Mouse (Mus musculus): ENCODE measurements around the gene Trmt61a.
"Not testable (repeated sequence)": the region's sequence is repeated elsewhere in the genome, so short reads cannot be mapped to it uniquely, and the experiment has no call there.

Trmt61a gene

GRCm38 (mm10) chr12:111697708-111698107, 19.8 kb downstream of the Trmt61a start:
- no peak for DNase-seq (ENCODE audit: low read depth, low spot score)

DNA sequence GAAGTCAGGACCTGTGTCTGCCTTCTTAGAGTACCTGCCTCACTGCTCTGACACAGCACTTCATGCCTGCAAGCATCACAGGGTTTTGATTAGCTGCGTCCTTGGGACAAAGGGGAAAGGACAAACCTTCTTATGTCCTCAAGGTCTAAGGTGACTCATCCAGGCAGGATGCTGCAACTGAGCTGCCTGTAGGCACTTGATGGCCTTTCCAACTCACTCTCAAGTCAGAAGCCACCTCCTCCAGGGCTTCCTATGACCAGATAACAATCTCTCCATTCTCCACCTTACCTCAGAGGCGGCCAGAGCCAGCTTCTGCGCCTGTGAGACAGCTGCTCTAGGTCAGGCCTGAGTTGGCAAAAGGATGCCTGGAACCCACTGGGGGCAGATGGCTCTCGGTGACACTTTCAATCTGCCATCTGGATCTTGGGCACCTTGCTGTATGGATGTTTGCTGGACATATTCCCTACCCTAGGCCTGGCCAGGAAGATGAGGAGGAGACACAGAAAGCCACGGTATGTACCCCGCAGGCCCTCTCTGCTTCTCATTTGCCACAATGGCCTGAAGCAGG, 20.5 kb downstream of the Trmt61a start:
- DNase-seq (ENCODE audit: low read depth, low spot score) = no peak

- no peak for DNase-seq (ENCODE audit: low read depth, low spot score)
These were observed 21.6 kb downstream of the Trmt61a start for GRCm38 (mm10) chr12:111699542-111699941.

DNA sequence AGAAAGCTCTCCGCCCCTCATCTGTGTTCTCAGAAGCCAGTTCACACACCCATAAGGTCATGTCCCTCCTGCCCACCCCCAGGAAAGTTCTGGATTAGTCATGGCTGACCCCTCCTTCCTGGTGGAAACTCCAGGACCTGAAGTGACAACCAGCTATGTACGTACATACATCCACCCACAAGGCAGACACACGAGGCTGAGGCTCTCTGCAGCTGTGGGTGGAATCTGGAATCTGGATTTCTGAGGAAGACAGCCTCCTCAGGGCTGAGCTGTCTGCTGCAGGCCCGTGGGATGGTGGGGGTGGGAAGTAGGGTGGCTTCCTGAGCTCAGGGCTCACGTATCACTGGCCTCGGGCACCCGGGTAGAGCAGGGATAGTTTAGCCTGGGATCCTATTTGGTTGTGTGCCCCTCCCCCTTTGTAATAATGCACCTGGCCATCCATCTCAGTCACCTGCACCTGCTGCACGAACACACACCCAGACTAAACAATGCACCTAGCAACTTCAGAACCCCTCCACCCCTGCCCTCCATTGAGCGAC, 23.1 kb downstream of the Trmt61a start:
- no peak for DNase-seq (ENCODE audit: low read depth, low spot score)

GRCm38 (mm10) chr12:111703301-111703700, 25.4 kb downstream of the Trmt61a start:
- no peak for DNase-seq (ENCODE audit: low read depth, low spot score)

DNA sequence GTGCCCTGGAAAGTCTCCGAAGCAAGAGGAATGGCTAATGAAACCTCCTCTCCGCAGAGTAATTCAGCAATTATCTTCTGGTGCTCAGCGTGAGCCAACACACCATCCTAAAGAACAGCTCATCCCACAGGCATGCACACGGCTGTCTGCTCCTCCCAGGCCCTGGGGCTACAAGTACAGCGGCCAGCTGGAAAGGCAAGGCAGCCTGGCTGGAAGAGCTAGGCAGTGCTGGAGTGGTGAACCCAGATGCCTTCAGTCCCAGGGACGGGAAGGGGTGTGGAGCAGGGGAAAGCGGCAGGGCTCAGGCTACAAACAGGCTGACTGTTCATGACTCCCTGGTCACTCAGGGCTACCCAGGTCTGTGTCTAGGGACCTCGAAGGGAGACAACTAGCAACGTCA, 26.7 kb downstream of the Trmt61a start:
- no peak for DNase-seq (ENCODE audit: low read depth, low spot score)

DNA sequence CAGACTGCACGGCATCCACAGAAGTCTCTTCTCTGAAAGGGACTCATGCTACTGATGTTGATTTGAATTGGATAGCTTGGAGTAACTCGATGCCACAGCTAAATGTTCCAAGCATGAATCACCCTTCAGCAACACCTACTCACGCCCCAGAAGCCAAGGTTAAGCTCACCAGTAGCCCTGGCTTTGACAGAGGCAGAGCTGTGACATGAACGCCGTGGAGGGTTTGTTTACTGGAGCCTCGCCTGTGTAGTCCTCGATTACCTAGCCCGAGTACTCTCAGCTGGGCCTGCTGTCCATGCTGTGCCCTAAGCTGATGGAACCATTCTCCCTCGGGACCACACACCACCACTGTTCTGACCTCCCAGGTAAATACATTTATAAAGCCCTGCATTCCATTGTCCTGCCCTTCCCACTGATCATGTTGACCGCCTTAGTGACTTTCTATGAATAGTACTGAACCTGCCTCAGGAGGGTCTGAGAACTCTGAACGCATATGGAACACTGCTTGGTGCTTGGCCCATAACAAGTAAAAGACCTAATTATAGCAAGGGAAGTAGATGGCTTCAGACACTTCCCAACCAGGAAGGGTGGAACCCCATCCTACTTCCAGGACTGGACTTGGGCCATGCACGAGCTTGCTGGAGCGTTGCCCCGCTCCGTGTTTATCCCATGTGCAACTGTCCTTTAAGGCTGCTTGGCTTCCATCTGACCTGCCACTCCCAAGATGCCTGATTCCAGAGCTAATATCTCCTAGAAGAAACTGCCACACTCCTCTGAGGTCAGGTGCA, 27.5 kb downstream of the Trmt61a start:
- no peak for DNase-seq (ENCODE audit: low read depth, low spot score)

DNA sequence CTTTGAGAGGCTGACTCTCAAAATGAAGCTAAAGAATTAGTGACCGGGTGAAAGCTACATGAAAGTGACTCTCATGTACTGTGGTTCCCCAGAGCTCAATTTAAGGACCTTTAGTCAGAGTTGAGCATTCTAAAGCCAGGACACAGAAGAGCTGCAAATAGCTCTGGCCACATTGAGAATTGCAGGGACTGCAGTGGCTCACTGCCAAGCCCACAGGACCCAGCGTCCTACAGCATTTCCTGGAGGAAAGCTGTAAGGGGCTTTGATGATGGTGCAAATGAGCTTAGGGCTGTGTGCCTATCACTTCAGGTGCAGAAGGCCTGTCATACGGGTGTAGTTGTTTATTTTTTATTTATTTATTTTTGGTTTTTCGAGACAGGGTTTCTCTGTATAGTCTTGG, 30.3 kb downstream of the Trmt61a start:
- no peak for DNase-seq (ENCODE audit: low read depth, low spot score)

DNA sequence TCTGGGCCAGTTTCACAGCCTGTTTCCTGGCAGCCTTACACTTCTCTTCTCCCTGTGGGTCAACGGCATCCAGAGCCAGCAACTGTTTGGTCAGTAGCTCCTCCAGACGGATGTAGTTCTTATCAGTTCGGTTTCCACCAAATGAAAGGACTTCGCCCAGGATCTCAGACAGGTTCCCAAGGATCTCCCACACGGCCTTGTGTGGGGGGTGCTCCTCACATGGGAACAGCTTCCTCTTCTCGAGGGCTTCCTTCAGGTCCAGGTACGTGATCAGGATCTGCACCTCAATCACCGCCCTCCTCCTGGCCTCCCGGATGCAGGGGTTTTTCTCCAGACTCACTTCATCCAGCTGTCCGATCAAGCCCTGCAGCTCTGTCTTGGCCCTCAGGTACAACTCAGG, 32.2 kb downstream of the Trmt61a start:
- no peak for DNase-seq (ENCODE audit: low read depth, low spot score)

- no peak for DNase-seq (ENCODE audit: low read depth, low spot score)
These were observed 34.6 kb downstream of the Trmt61a start for GRCm38 (mm10) chr12:111712476-111712875.

- DNase-seq (ENCODE audit: low read depth, low spot score) = peak; percentile 81
These were observed 35.2 kb downstream of the Trmt61a start, which contains the start of the genes Bag5 and Apopt1 for GRCm38 (mm10) chr12:111713004-111713651. Gene Bag5, minus strand, starts transcription at chr12:111713257. Gene Apopt1, plus strand, starts transcription at chr12:111713261.

DNA sequence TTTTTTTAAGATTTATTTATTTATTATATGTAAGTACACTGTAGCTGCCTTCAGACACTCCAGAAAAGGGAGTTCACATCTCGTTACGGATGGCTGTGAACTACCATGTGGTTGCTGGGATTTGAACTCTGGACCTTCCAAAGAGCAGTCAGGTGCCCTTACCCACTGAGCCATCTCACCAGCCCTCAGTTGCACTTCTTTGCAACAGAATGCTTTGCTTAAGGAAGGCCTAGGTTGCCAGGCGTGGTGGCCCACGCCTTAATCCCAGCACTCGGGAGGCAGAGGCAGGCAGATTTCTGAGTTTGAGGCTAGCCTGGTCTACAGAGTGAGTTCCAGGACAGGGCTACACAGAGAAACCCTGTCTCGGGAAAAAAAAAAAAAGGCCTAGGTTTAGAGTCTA, 36.0 kb downstream of the Trmt61a start:
- not testable (repeated sequence) for DNase-seq (ENCODE audit: low read depth, low spot score)

GRCm38 (mm10) chr12:111716505-111716904, 38.6 kb downstream of the Trmt61a start:
- no peak for DNase-seq (ENCODE audit: low read depth, low spot score)

DNA sequence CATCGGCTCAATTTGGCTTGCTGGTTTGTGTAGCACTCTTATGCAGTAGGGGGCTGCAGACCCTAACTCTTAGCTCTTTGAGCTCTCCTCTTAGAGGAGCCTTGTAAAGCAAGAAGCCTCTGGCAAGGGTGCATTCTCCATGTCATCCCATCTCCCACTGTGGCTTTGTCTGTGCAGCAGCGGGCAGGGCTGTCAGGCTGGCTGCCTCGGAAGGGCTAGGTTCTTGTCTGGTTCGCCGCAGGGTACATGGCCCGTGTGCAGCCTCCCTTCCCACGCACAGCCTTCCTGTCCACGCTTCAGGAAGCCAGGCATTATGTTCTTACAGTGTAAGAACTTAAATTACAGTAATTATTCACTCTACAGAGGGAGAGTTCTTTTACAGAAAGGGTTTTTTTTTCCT, 40.8 kb downstream of the Trmt61a start:
- no peak for DNase-seq (ENCODE audit: low read depth, low spot score)

- DNase-seq (ENCODE audit: low read depth, low spot score) = no peak
These were observed 42.3 kb downstream of the Trmt61a start for GRCm38 (mm10) chr12:111720222-111720621.

DNA sequence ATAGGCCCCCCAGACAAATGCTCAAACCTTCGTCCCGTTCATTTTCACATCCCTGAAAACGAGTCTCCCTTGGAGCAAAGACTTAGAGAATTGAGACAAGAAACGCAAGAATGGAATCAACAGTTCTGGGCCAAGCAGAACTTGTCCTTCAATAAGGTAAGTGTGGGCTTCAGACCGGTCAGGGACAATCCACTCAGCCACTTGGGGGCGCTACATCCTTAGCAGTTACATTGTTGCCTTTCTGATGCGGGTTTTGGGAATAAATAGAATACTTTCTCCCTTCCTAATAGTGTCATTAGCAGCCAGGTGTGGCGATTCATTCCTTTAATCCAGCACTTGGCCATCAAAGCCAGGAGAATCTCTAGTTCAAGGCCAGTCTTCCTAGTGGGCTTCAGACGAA, 44.7 kb downstream of the Trmt61a start:
- no peak for DNase-seq (ENCODE audit: low read depth, low spot score)

- DNase-seq (ENCODE audit: low read depth, low spot score) = no peak
These were observed 46.9 kb downstream of the Trmt61a start for GRCm38 (mm10) chr12:111724638-111725337.

- no peak for DNase-seq (ENCODE audit: low read depth, low spot score)
These were observed 47.6 kb downstream of the Trmt61a start for GRCm38 (mm10) chr12:111725338-111726121.

DNA sequence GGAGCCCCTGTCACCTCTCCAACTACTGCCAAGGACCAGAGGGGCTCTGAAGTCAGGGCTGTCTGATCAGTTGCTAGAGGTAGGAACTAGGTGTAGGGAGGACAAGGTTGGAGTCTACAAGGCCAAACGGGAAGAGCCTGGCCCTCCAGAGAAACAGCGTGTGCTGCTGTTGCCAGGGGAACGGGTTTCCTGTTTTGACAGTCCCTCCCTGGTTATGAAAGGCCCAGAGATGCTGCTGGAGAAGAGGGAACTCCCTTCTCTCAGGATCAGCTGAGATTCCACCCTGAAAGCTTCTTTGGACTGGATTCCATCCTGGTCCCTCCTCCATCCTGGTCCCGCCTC, 48.2 kb downstream of the Trmt61a start:
- no peak for DNase-seq (ENCODE audit: low read depth, low spot score)

GRCm38 (mm10) chr12:111727956-111728355, 50.1 kb downstream of the Trmt61a start:
- DNase-seq (ENCODE audit: low read depth, low spot score) = no peak

All from embryo, embryonic 11.5 days (tissue).